Mouse (Mus musculus) urinary bladder, postnatal 36 days (tissue): Measurements from ENCODE around the gene Erp29.
A peak's percentile ranks its signal among the peaks of the same experiment; 100 is the strongest.
"Not testable (repeated sequence)": the region's sequence is repeated elsewhere in the genome, so short reads cannot be mapped to it uniquely, and the experiment has no call there.

ENCODE experiments used
- DNase-seq, 2 experiments: peaks; one replicate each; pipeline ENCODE4 v3.0.0; 2022; ENCODE audit warnings: low spot score in 2 of 2, mixed read lengths in 1 of 2

The Erp29 gene

DNA sequence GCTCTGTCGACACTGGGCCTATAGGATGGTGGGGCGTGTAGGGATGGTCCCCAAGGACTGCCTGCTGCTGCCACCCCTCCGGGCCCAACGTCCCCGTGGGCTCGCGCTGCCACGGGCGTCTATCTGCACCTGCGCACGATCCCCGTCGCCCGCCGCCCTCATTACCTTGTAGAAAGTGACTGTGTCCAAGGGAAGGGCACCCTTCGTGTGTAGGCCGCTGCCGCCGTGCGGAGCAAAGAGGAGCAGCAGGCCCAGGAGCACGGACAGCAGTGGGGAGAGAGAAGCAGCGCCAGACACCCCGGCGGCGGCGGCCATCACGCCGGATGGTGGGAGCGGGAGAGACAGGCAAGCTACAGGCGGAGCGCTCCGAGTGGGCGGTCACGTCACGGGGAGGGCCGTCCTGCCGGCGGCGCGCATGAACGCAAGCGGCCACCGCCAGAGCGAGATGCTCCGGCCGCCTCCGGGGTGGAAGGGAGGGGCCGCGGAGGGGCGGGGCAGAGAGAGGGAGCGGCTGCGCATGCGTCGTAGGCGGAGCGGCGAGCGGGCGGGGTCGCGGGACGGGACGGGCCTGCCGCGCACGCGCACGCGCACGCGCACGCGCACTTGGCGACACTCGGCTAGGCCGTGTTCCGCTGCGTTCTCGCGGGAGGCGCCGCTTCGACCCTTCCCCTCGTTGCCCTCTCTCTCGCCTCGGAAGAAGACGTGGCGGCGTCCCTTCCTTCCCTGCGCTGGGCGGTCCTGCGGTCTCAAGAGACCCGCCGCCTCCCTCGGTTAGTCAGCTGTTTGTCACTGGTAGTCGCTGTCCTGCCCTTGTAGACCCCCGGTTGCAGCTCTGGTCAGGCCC, at the start of gene Erp29:
TSS of gene Erp29 (minus strand) at position 481 of the 844 bp plus-strand sequence.
- DNase-seq: peak; percentile 98 to 99

- not testable (repeated sequence) for DNase-seq
These were observed 49.2 kb upstream of the Erp29 start for GRCm38 (mm10) chr5:121501424-121501996.

GRCm38 (mm10) chr5:121500719-121501118, 48.4 kb upstream of the Erp29 start:
- DNase-seq: no peak

DNA sequence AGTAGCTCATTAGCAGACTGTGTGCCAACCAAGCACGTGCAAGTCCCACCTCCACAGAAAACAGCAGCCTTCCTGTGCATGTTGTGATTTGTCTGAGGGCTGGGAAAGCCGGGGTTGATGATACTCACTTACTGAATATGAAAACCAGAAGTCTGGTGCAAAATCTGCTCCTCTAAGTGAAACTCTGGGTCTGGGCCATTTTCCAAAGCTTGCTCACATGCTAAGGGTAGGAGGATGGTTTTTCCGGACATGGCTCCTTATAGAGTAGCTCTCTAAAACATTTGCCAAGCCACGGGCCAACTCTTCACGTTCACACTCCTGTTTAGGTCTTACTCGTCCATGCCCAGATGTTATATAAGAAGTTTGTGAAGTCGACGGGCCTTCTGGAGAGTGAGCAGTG, 41.0 kb upstream of the Erp29 start:
- no peak for DNase-seq

GRCm38 (mm10) chr5:121484801-121485200, 32.5 kb upstream of the Erp29 start:
- no peak for DNase-seq

- DNase-seq: peak in 1 of 2 experiments; percentile 20
These were observed 25.4 kb upstream of the Erp29 start for GRCm38 (mm10) chr5:121477680-121478079.

DNA sequence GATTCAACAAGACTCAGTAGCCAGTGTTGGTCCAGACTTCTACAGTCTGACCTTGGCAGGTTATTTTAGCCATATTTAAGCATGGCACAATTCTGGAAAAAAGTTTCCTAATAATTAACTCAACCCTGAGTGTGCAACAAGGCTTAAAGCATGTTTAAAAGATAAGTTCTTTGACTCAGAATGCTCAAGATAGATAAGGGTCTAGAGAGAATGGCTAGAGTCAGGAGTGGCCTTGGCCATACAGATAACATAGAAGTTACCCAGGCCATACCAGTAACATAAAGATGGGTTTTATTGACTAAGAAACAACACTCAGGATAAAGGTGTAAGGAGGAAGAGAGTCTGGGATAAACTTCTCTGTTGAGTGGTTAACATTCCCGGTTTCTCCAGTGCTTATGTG, 23.7 kb upstream of the Erp29 start:
- no peak for DNase-seq

DNA sequence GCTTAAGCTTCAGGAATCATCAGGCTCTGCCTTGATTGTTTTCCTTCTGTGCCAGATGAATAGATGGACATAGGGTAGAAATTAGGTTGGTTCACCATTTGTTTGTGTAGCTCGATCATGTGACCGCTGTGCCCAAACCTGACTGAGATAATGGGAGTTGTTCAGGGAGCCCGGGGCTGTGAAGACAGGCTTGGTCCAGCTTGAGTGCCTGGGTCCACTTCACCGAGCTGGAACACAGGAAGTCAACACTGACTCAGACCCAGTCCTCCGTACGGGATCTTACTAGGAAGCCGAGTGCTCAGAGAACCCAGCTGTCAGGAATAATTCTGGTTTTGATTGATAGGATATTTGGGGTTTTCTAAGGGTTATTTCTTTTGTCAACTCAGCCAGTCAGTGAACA, 22.3 kb upstream of the Erp29 start:
- peak; percentile 30 to 39 for DNase-seq

GRCm38 (mm10) chr5:121472411-121472810, 20.1 kb upstream of the Erp29 start:
- no peak for DNase-seq

GRCm38 (mm10) chr5:121469566-121469965, 17.3 kb upstream of the Erp29 start:
- DNase-seq: no peak

GRCm38 (mm10) chr5:121463601-121464250, 11.4 kb upstream of the Erp29 start:
- DNase-seq: no peak

- DNase-seq: no peak
These were observed 10.7 kb upstream of the Erp29 start for GRCm38 (mm10) chr5:121462967-121463366.

DNA sequence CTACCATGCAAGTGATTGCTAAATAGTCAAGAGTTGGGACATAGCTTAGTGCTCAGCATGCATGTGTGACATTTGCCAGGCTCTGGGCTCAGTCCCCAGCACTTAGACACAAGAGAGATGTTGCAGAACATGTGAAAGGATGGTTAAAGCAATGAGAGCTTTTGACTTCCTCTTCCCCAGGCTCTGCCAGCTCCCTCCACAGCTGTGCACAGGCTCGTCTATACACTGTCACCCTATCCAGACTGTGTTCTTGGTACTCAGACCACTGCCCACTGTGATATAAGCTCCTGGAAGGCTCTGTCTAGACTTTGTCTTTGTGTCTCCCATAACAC, 9.8 kb upstream of the Erp29 start:
- no peak for DNase-seq

GRCm38 (mm10) chr5:121461339-121462170, 9.2 kb upstream of the Erp29 start:
- DNase-seq: no peak

GRCm38 (mm10) chr5:121455510-121456265, 3.4 kb upstream of the Erp29 start:
- no peak for DNase-seq

DNA sequence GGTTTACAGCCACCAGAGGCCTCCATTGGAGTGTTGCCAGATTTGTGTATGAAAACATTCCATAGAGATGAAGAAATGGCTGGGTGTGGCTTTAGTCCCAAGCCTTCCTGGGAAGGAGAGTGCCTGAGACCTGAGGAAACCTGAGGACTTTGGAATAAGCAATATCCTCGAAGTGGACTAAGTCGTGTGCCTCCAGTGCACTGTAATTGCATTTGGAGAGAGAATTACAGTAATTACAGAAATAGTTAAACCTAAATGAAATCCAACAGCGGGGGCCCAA, 2.1 kb upstream of the Erp29 start:
- no peak for DNase-seq

DNA sequence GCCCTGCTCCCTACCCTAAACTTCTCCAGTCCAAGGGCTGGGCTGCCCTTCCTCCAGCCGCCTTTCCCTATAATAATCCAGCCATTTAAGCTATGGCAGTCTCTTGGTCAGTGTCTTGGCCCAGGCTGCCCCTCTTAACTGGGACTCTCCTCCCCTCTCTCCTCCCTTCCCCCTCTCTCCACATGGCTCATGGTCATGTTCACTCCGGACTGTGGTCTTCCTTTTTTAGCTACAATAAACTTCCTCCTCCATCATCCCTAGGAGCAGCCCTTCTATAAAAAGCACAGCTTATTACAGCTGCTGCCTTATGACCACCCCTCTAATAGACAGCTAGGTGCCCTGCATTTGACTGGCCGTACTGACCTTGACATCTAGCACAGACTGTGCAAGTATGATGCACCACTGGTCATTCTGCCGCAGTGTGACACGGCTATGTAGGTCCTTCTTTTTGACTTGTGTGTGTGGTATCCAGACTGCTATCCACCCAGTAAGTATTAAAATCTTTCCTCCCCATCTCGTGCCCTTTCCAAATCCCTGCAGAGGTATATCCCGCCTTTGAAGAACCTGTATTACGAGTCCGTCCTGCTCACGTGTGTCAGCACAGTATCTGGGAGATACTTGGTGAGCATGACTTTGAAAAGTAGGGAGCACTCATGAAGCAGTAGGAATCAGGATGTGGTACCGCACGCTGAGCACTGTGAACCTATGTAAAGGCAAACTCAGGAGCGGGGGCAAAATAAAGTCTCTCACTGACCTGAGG, 1.6 kb upstream of the Erp29 start:
- DNase-seq: no peak

DNA sequence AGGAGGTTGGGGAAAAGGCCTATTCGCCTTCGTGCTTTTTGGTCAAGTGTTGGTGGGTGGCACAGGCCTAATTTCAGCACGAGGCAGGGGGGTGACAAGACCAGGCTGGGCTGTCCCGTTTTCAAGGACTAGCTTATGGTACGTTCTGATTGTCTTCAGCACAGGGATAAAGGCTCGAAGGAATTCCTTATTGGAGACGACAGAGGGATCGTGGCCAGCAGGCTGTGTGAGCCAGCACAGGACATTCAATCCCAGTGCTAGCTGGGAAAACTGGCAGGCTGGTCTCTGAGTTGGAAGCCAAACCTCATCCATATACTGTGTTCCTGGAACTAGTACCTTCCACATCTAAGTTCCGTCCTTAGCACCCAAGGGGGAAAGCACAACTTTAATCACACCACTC, 600 bp upstream of the Erp29 start:
- DNase-seq: peak in 1 of 2 experiments; percentile 41

GRCm38 (mm10) chr5:121451644-121452025, 671 bp downstream of the Erp29 start, which contains the start of gene Tmem116:
Tmem116 (plus strand) TSS chr5:121451893.
- peak in 1 of 2 experiments; percentile 34 for DNase-seq

GRCm38 (mm10) chr5:121451203-121451602, 1.1 kb downstream of the Erp29 start:
- DNase-seq: no peak

GRCm38 (mm10) chr5:121450476-121450875, 1.8 kb downstream of the Erp29 start:
- no peak for DNase-seq
